Mouse (Mus musculus) lung, postnatal 0 days (tissue): ENCODE measurements around the gene Gm17018. TPM values are rescaled to one million over a fixed set of nuclear protein-coding genes. Genes with fewer than 3 reads are reported as not detected.

Experiments
- ATAC-seq: fragments of 200-750 bp; cut with Nextera tagmentation; 2 replicates; pipeline ENCODE4 v1.8.0; 2017; ENCODE audit warnings: moderate library complexity
- DNase-seq: peaks from one replicate; pipeline ENCODE4 v3.0.0-alpha.2; 2016; ENCODE audit warnings: low spot score
- H3K27ac ChIP-seq: fragments of 300-500 bp; sonication (generic); 2 replicates; pipeline ENCODE4 v1.5.1; 2014; ENCODE audit warnings: antibody characterized with exemption, mild to moderate bottlenecking, low read length, mixed read lengths
- H3K27me3 ChIP-seq: fragments of 300-500 bp; sonication (generic); replicated peaks from 2 replicates; pipeline ENCODE4 v1.6.1; 2014; ENCODE audit warnings: low read length, mixed read lengths; ENCODE audit not compliant: insufficient read depth
- H3K36me3 ChIP-seq: fragments of 300-500 bp; sonication (generic); 2 replicates; pipeline ENCODE4 v1.6.1; 2014; ENCODE audit warnings: low read length, mixed read lengths; ENCODE audit not compliant: insufficient read depth
- H3K4me1 ChIP-seq: fragments of 300-500 bp; sonication (generic); 2 replicates; pipeline ENCODE4 v1.6.1; 2014; ENCODE audit warnings: antibody characterized with exemption, low read depth, low read length, mixed read lengths; ENCODE audit not compliant: insufficient read depth
- H3K4me2 ChIP-seq: fragments of 300-500 bp; sonication (generic); replicated peaks from 2 replicates; pipeline ENCODE4 v1.6.1; 2014; ENCODE audit warnings: low read depth, mild to moderate bottlenecking, low read length, moderate library complexity, mixed read lengths
- H3K4me3 ChIP-seq: fragments of 300-500 bp; sonication (generic); 2 replicates; pipeline ENCODE4 v1.5.1; 2014; ENCODE audit warnings: low read depth, low read length
- H3K9ac ChIP-seq: fragments of 300-500 bp; sonication (generic); replicated peaks from 2 replicates; pipeline ENCODE4 v1.6.1; 2014; ENCODE audit warnings: low read depth, mild to moderate bottlenecking
- H3K9me3 ChIP-seq: fragments of 300-500 bp; sonication (generic); 2 replicates; pipeline ENCODE4 v1.6.1; 2016; ENCODE audit warnings: low read length, mixed read lengths
- CTCF ChIP-seq: IDR thresholded peaks from 2 replicates; pipeline ENCODE4 v1.5.1; 2016; ENCODE audit warnings: antibody characterized with exemption, mild to moderate bottlenecking
- EP300 ChIP-seq: IDR thresholded peaks from 2 replicates; pipeline ENCODE4 v1.6.1; 2016; ENCODE audit warnings: antibody characterized with exemption, mild to moderate bottlenecking, control low read depth
- WGBS: fragments of 180-500 bp; shearing (Covaris S2); extraction: QIAGEN DNeasy Blood & Tissue Kit; methylation state at CpG from one replicate; pipeline ENCODE4 v1.1.7; 2014; 5-methylcytosine and 5-hydroxymethylcytosine counted together
- polyA plus RNA-seq: library from polyadenylated mRNA; unstranded; fragments of >200 nt; fragmentation: Nextera tagmentation; extraction: Ambion mirVana; gene quantifications from 2 replicates; pipeline ENCODE4 v1.2.1, GENCODE M21; 2015

Gm17018 gene
- polyA plus RNA-seq, 1 experiment from 2014 or later, result 40.1 TPM

DNA sequence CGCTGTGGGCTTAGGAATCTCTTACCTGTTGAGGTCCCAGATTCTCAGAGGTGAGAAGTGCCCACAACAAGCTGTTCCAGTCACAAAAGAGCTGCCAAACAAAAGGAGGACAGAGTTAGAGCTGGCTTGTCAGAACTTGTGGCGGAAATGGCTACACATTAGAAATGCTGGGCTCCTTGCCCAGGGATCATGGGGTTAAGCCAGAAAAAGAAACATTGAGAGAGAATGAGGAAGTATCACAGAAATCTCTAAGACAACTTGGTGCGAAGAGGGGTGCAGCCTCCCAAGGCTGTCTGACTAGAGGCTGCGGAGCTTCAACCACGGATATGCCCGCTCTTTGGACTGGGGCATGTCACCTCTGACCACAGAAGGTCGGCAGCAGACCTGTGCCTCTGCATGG, 31.3 kb downstream of the Gm17018 start:
- Histone ChIP-seq H3K9ac (no peak overlapping the region), H3K9me3 (no peaks in the 10 kb centered on the region), H3K4me2 (no peak overlapping the region; the same call in 1 of the 2 replicates), H3K4me3 (no peak overlapping the region), H3K36me3 (no peaks in the 10 kb centered on the region), H3K27ac (no peak overlapping the region), H3K4me1 (peaks cover 4% of the 10 kb centered on the region; the same call in 1 of the 2 replicates), H3K27me3 (no peaks in the 10 kb centered on the region)
- DNase-seq, result peak; percentile 73
- 31% methylated on average over 7 of the region's 7 CpGs for WGBS
- TF ChIP-seq EP300 (no peak), CTCF (no peak)
- ATAC-seq, result peak; percentile 43; the same call in 1 of the 2 replicates

DNA sequence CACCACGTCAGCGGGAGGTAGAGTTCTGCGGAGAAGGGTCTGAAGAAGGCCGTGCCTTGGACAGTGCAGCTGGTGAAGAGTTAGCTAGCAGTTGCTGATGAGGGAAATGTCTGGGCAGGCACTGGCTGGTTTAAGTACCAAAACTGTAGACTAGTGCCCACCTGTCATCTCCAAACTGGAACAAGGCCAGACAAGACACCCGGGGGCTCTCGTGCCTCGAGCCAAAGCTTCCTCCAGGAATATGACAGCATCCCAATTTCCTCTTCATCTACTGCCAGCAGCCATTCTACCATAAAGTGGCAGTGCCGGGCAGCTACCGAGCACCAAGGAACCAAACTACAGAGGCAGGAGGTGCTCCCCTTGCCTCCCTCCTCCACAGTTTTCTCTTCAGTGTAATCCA, 32.5 kb downstream of the Gm17018 start:
- no peak for ATAC-seq
- Histone ChIP-seq H3K4me1 (peaks cover 4% of the 10 kb centered on the region; the same call in 1 of the 2 replicates), H3K27me3 (no peaks in the 10 kb centered on the region), H3K36me3 (no peaks in the 10 kb centered on the region), H3K27ac (no peak overlapping the region), H3K4me3 (no peak overlapping the region), H3K9me3 (no peaks in the 10 kb centered on the region), H3K4me2 (no peak overlapping the region), H3K9ac (no peak overlapping the region)
- DNase-seq, result no peak
- WGBS, result 89% methylated on average over 9 of the region's 9 CpGs
- no peak for TF ChIP-seq EP300
- TF ChIP-seq CTCF, result no peak

DNA sequence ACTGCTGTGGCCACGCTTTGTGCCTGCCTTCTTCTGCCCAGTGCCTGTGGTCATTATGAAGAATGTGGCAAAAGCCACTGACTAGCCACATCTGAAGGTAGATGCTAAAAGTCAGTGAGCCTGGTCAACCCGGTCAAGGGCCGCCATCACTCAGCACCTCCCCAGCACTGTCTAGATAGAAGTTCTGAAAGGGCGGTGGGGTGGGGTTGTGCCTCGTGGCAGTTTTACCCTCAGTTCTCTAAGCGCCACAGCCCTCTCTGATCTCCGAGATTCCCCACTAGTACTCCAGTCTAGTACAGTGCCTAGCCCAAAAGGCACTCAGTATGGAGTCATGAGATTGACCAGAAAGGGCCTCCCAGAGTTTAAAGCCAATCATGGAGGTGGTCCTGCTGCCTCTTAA, 33.7 kb downstream of the Gm17018 start:
- no peaks in the 10 kb centered on the region for H3K36me3 ChIP-seq
- 94% methylated on average over 7 of the region's 7 CpGs for WGBS
- H3K4me1 ChIP-seq, result peaks cover 4% of the 10 kb centered on the region; the same call in 1 of the 2 replicates

DNA sequence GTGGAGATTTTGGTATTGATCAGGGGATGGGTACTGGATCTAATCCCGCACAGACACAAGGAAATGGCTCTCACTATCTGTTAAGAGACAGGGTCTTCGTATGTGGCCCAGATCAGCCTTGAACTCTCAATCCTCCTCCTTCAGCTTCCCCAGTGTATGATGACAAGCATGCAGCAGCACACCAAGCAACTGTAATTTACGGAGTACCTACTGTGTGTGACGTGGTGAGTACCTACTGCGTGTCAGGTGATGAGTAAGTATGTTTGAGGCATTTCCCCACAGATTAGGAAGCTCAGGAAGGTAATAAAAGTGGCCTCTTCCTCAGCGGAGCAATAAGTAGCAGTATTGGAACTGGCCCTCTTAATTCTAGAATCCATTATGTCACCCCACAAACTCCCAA, 35.1 kb downstream of the Gm17018 start:
- no peaks in the 10 kb centered on the region for H3K9me3 ChIP-seq
- H3K27ac ChIP-seq, result no peak overlapping the region
- H3K4me2 ChIP-seq, result no peak overlapping the region
- TF ChIP-seq EP300, result no peak
- TF ChIP-seq CTCF, result no peak
- no peaks in the 10 kb centered on the region for H3K36me3 ChIP-seq
- ATAC-seq (no peak), DNase-seq (no peak)
- H3K27me3 ChIP-seq, result no peaks in the 10 kb centered on the region
- no peak overlapping the region for H3K4me3 ChIP-seq
- H3K4me1 ChIP-seq, result peaks cover 4% of the 10 kb centered on the region; the same call in 1 of the 2 replicates
- no peak overlapping the region for H3K9ac ChIP-seq
- 94% methylated on average over 6 of the region's 6 CpGs for WGBS

More for the DNA sequence above, 33.7 kb downstream of the Gm17018 start:
- H3K27me3 ChIP-seq, result no peaks in the 10 kb centered on the region
- TF ChIP-seq CTCF (no peak), EP300 (no peak)
- ATAC-seq (no peak), DNase-seq (no peak)
- no peak overlapping the region for H3K4me2 ChIP-seq
- H3K9me3 ChIP-seq, result no peaks in the 10 kb centered on the region
- no peak overlapping the region for H3K4me3 ChIP-seq
- H3K9ac ChIP-seq, result no peak overlapping the region
- H3K27ac ChIP-seq, result no peak overlapping the region

DNA sequence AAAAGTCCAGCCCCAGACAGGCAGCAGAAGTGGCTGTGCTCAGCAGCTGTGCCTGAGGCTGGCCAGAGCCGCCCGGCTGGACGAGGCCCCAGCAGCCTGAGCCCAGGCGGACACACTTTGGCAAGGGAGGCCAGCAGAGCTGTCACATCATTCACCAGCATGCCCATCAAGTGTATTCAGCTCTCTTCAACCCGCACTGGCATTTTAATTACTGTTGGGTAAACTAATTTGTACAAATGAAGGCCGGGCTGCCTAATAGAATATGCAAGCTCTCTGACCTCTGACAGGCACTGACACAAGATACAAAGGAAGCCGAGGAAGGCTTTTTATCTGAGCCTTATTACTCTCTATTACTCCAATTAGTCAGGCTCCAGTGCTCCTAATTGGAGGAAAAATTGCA, 35.6 kb downstream of the Gm17018 start:
- Histone ChIP-seq H3K9me3 (no peaks in the 10 kb centered on the region), H3K4me2 (no peak overlapping the region), H3K36me3 (no peaks in the 10 kb centered on the region), H3K4me1 (peaks cover 4% of the 10 kb centered on the region; the same call in 1 of the 2 replicates), H3K9ac (no peak overlapping the region), H3K27ac (no peak overlapping the region), H3K27me3 (no peaks in the 10 kb centered on the region), H3K4me3 (no peak overlapping the region)
- no peak for DNase-seq
- ATAC-seq, result no peak
- WGBS, result 59% methylated on average over 7 of the region's 7 CpGs
- TF ChIP-seq CTCF (no peak), EP300 (no peak)

DNA sequence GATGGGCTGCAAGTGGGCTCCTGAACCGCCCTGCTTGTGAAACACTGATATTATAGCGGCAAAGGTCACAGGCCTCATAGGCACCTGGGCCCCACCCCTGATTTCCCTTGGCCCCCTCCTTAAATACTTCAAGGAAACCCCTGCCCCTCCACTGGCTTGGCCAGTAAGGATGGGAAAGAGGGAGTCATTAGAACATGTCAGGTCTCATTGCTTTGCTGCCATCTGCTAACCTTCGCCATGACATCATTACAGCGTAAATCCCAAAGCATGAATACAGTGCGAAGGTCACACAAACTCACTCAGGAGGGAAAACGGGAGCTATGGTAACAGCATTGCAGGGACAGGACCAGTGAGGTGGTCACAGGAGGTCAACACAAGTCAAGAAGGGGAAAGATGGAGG, 36.0 kb downstream of the Gm17018 start:
- no peak for TF ChIP-seq CTCF
- no peak for TF ChIP-seq EP300
- Histone ChIP-seq H3K4me2 (no peak overlapping the region), H3K9me3 (no peaks in the 10 kb centered on the region), H3K27ac (no peak overlapping the region), H3K4me3 (no peak overlapping the region), H3K4me1 (peaks cover 4% of the 10 kb centered on the region; the same call in 1 of the 2 replicates), H3K9ac (no peak overlapping the region), H3K27me3 (no peaks in the 10 kb centered on the region), H3K36me3 (no peaks in the 10 kb centered on the region)
- DNase-seq (no peak), ATAC-seq (no peak)
- WGBS, result 91% methylated on average over 6 of the region's 6 CpGs

DNA sequence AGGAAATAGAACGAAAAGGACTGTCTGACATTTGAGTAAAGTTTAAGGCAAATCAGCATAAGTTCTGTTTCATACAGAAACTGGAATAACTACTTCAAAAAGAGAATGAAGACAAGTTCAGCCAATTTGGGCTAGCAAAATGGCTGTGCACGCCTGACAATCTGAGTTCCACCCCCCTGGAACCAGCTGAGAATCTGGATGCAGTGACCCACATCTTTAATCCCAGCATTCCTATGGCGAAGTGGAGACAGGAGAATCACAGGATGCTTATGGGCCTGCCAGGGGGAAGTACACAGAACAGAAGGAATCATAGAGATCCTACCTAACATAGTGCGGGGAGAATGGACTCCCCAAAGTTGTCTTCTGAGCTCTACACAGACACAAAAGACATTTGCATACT, 36.7 kb downstream of the Gm17018 start:
- no peak overlapping the region for H3K4me2 ChIP-seq
- H3K9me3 ChIP-seq, result no peaks in the 10 kb centered on the region
- TF ChIP-seq CTCF (no peak), EP300 (no peak)
- H3K4me1 ChIP-seq, result peaks cover under 1% of the 10 kb centered on the region; the same call in 1 of the 2 replicates
- H3K9ac ChIP-seq, result no peak overlapping the region
- H3K4me3 ChIP-seq, result no peak overlapping the region
- no peak for DNase-seq
- H3K36me3 ChIP-seq, result no peaks in the 10 kb centered on the region
- no peak for ATAC-seq
- H3K27me3 ChIP-seq, result no peaks in the 10 kb centered on the region
- WGBS, result 85% methylated on average over 4 of the region's 4 CpGs
- no peak overlapping the region for H3K27ac ChIP-seq
